Mouse (Mus musculus) MEL (cell line): ENCODE measurements around the gene Ceacam3. TPM values are rescaled to one million over a fixed set of nuclear protein-coding genes. Genes with fewer than 3 reads are reported as not detected.

ENCODE experiments used
- DNase-seq: peaks from one replicate; pipeline ENCODE4 v3.0.0; 2011; ENCODE audit warnings: low read depth, low spot score
- H3K27ac ChIP-seq: 2 replicates; pipeline ENCODE4 v1.5.1; 2012; ENCODE audit warnings: low read depth, mild to moderate bottlenecking, control low read depth, low read length, moderate library complexity; ENCODE audit not compliant: control insufficient read depth
- H3K27me3 ChIP-seq, 2 experiments: fragments of 150-350 bp in 1 of 2; sonication (generic) in 1 of 2; 2 replicates each; pipeline ENCODE4 v1.6.1; 2012; ENCODE audit warnings: low read length in 2 of 2, mild to moderate bottlenecking in 2 of 2, improper control_type of control experiment in 1 of 2, moderate library complexity in 1 of 2; ENCODE audit not compliant: insufficient read depth in 2 of 2, control insufficient read depth in 1 of 2
- H3K36me3 ChIP-seq, 2 experiments: 2 replicates each; pipeline ENCODE4 v1.6.1; 2012 to 2014; ENCODE audit warnings: low read length in 2 of 2, improper control_type of control experiment in 1 of 2, inconsistent platforms in 1 of 2, mild to moderate bottlenecking in 1 of 2; ENCODE audit not compliant: insufficient read depth in 2 of 2, control insufficient read depth in 1 of 2
- H3K4me1 ChIP-seq, 2 experiments: fragments of 150-350 bp in 1 of 2; sonication (generic) in 1 of 2; 2 replicates each; pipeline ENCODE4 v1.6.1; 2012; ENCODE audit warnings: low read length in 2 of 2, improper control_type of control experiment in 1 of 2, mild to moderate bottlenecking in 1 of 2; ENCODE audit not compliant: insufficient read depth in 2 of 2, control insufficient read depth in 1 of 2
- H3K4me3 ChIP-seq, 2 experiments: fragments of 150-350 bp in 1 of 2; sonication (generic) in 1 of 2; 2 replicates each; pipeline ENCODE4 v1.5.1; 2012; ENCODE audit warnings: low read depth in 2 of 2, low read length in 2 of 2, mild to moderate bottlenecking in 2 of 2, moderate library complexity in 2 of 2, control low read depth in 1 of 2, improper control_type of control experiment in 1 of 2; ENCODE audit not compliant: control insufficient read depth in 1 of 2, insufficient read depth in 1 of 2
- H3K79me2 ChIP-seq: 2 replicates; pipeline ENCODE4 v1.6.1; 2012; ENCODE audit warnings: mild to moderate bottlenecking, low read length, moderate library complexity; ENCODE audit not compliant: control insufficient read depth, poor library complexity, insufficient read depth
- H3K9ac ChIP-seq: 2 replicates; pipeline ENCODE4 v1.6.1; 2012; ENCODE audit warnings: low read depth, mild to moderate bottlenecking, control low read depth, low read length, moderate library complexity; ENCODE audit not compliant: control insufficient read depth, poor library complexity, severe bottlenecking
- H3K9me3 ChIP-seq: fragments of 150-350 bp; sonication (generic); replicated peaks from 2 replicates; pipeline ENCODE4 v1.6.1; 2012; ENCODE audit warnings: mild to moderate bottlenecking, low read length, improper control_type of control experiment, moderate library complexity; ENCODE audit not compliant: insufficient read depth
- CHD1 ChIP-seq: IDR thresholded peaks from 2 replicates; pipeline ENCODE4 v1.6.1; 2012; ENCODE audit warnings: low read depth, mild to moderate bottlenecking, inconsistent platforms, low read length, improper control_type of control experiment
- CTCF ChIP-seq, 3 experiments: IDR thresholded peaks in 2 of 3; conservative IDR thresholded peaks in 1 of 3; 2 replicates each; pipeline ENCODE4 v1.5.1; 2011 to 2012; ENCODE audit warnings: low read length in 3 of 3, low read depth in 2 of 3, mild to moderate bottlenecking in 2 of 3, improper control_type of control experiment in 1 of 3, inconsistent platforms in 1 of 3, mixed read lengths in 1 of 3, moderate library complexity in 1 of 3; ENCODE audit not compliant: control insufficient read depth in 1 of 3, insufficient read depth in 1 of 3, poor library complexity in 1 of 3, severe bottlenecking in 1 of 3
- E2F4 ChIP-seq: IDR thresholded peaks from 2 replicates; pipeline ENCODE4 v1.6.1; 2011; ENCODE audit warnings: low read depth, low read length, improper control_type of control experiment, borderline replicate concordance
- EP300 ChIP-seq, 2 experiments: IDR thresholded peaks; 2 replicates each; pipeline ENCODE4 v1.6.1; 2011; ENCODE audit warnings: improper control_type of control experiment in 2 of 2, low read length in 2 of 2, low read depth in 1 of 2, mild to moderate bottlenecking in 1 of 2
- GABPA ChIP-seq: IDR thresholded peaks from 2 replicates; pipeline ENCODE4 v1.6.1; 2012; ENCODE audit warnings: low read depth, mild to moderate bottlenecking, inconsistent platforms, low read length, improper control_type of control experiment, moderate library complexity
- HCFC1 ChIP-seq: IDR thresholded peaks from 2 replicates; pipeline ENCODE4 v1.6.1; 2012; ENCODE audit warnings: low read depth, mild to moderate bottlenecking, inconsistent platforms, low read length, improper control_type of control experiment, moderate library complexity
- JUND ChIP-seq: IDR thresholded peaks from 2 replicates; pipeline ENCODE4 v1.6.1; 2011; ENCODE audit warnings: low read depth, mild to moderate bottlenecking, improper control_type of control experiment, low read length
- MAZ ChIP-seq: IDR thresholded peaks from 2 replicates; pipeline ENCODE4 v1.6.1; 2012; ENCODE audit warnings: low read depth, mild to moderate bottlenecking, inconsistent platforms, low read length, improper control_type of control experiment
- MXI1 ChIP-seq: IDR thresholded peaks from 2 replicates; pipeline ENCODE4 v1.6.1; 2011; ENCODE audit warnings: mild to moderate bottlenecking, low read depth, low read length, improper control_type of control experiment
- POLR2AphosphoS2 ChIP-seq: IDR thresholded peaks from 2 replicates; pipeline ENCODE4 v1.6.1; 2011; ENCODE audit warnings: low read length, improper control_type of control experiment
- RAD21 ChIP-seq: IDR thresholded peaks from 2 replicates; pipeline ENCODE4 v1.6.1; 2011; ENCODE audit warnings: mild to moderate bottlenecking, low read depth, low read length, improper control_type of control experiment
- SMC3 ChIP-seq: IDR thresholded peaks from 2 replicates; pipeline ENCODE4 v1.6.1; 2011; ENCODE audit warnings: low read depth, low read length, improper control_type of control experiment
- TBP ChIP-seq: IDR thresholded peaks from 2 replicates; pipeline ENCODE4 v1.8.0; 2011; ENCODE audit warnings: low read depth, low read length, improper control_type of control experiment
- USF2 ChIP-seq, 2 experiments: IDR thresholded peaks; 2 replicates each; pipeline ENCODE4 v1.6.1; 2011 to 2012; ENCODE audit warnings: improper control_type of control experiment in 2 of 2, low read length in 2 of 2, borderline replicate concordance in 1 of 2, inconsistent platforms in 1 of 2, low read depth in 1 of 2, mild to moderate bottlenecking in 1 of 2; ENCODE audit not compliant: insufficient read depth in 1 of 2
- ZC3H11A ChIP-seq: IDR thresholded peaks from 2 replicates; pipeline ENCODE4 v1.6.1; 2012; ENCODE audit warnings: low read depth, mild to moderate bottlenecking, inconsistent platforms, low read length, improper control_type of control experiment
- ZNF384 ChIP-seq: IDR thresholded peaks from 2 replicates; pipeline ENCODE4 v1.6.1; 2012; ENCODE audit warnings: low read depth, mild to moderate bottlenecking, inconsistent platforms, low read length, improper control_type of control experiment
- polyA plus RNA-seq, 2 experiments: library from polyadenylated mRNA; stranded (reverse) in 1 of 2; unstranded in 1 of 2; fragments of >175 nt in 1 of 2; fragments of >200 nt in 1 of 2; gene quantifications; 2 replicates each; pipeline versions ENCODE4 v1.2.1 to v1.2.4; 2012; ENCODE audit warnings: low replicate concordance in 2 of 2, low read depth in 1 of 2; ENCODE audit not compliant: insufficient read length in 2 of 2, insufficient read depth in 1 of 2, missing spikeins in 1 of 2
- total RNA-seq: library from RNA; depleted of rRNA; stranded (reverse); fragments of 300-350 nt; gene quantifications from 2 replicates; pipeline ENCODE4 v1.2.3, GENCODE M21; 2012

Gene Ceacam3
- total and polyA plus RNA-seq, 3 experiments: not detected

GRCm38 (mm10) chr7:17135307-17135706 lies 14.8 kb upstream of the Ceacam3 start:
- no peaks in the 10 kb centered on the region for H3K4me1 ChIP-seq
- no peaks in the 10 kb centered on the region for H3K36me3 ChIP-seq
- no peaks in the 10 kb centered on the region for H3K9me3 ChIP-seq
- H3K27me3 ChIP-seq: no peaks in the 10 kb centered on the region; a peak in 1 of 4 replicates
- TF ChIP-seq ZNF384 (no peak), EP300 (IDR thresholded peaks at IDR 0.05; ENCODE audit: low read depth in 1 of 2, low read length in 2 of 2) (no peak), HCFC1 (no peak), E2F4 (no peak), USF2 (IDR thresholded peaks at IDR 0.05; ENCODE audit: borderline replicate concordance in 1 of 2, insufficient read depth in 1 of 2, low read depth in 1 of 2, low read length in 2 of 2) (no peak), POLR2AphosphoS2 (no peak), CTCF (IDR thresholded peaks at IDR 0.05 in 2 of 3, conservative IDR thresholded peaks at IDR 0.05 in 1 of 3; ENCODE audit: control insufficient read depth in 1 of 3, insufficient read depth in 1 of 3, low read depth in 2 of 3, low read length in 3 of 3, poor library complexity in 1 of 3, severe bottlenecking in 1 of 3) (no peak), MAZ (no peak), CHD1 (no peak), MXI1 (no peak), JUND (no peak)
- H3K27ac ChIP-seq: no peak overlapping the region
- H3K4me3 ChIP-seq: no peak overlapping the region
- H3K9ac ChIP-seq: no peak overlapping the region
- H3K79me2 ChIP-seq: no peaks in the 10 kb centered on the region
- no peak for DNase-seq

- peak; percentile 22 for DNase-seq
These were observed 5.6 kb downstream of the Ceacam3 start for GRCm38 (mm10) chr7:17155634-17156033.

More at GRCm38 (mm10) chr7:17155634-17156033, 5.6 kb downstream of the Ceacam3 start:
- Histone ChIP-seq H3K79me2 (no peaks in the 10 kb centered on the region), H3K9me3 (no peaks in the 10 kb centered on the region), H3K27me3 (no peaks in the 10 kb centered on the region), H3K27ac (no peak overlapping the region), H3K9ac (no peak overlapping the region), H3K36me3 (no peaks in the 10 kb centered on the region), H3K4me1 (no peaks in the 10 kb centered on the region), H3K4me3 (no peak overlapping the region)
- TF ChIP-seq TBP (no peak), GABPA (no peak), SMC3 (peak; percentile 53), MAZ (no peak), CTCF (IDR thresholded peaks at IDR 0.05 in 2 of 3, conservative IDR thresholded peaks at IDR 0.05 in 1 of 3; ENCODE audit: control insufficient read depth in 1 of 3, insufficient read depth in 1 of 3, low read depth in 2 of 3, low read length in 3 of 3, poor library complexity in 1 of 3, severe bottlenecking in 1 of 3) (peak; percentile 33 to 52 (median 51); a peak in 5 of 6 replicates), RAD21 (peak; percentile 58), ZC3H11A (peak; percentile 27; the same call in 1 of the 2 replicates)
